Mouse (Mus musculus) limb, embryonic 13.5 days (tissue): ENCODE results near the gene Scaf8. TPM values are rescaled to one million over a fixed set of nuclear protein-coding genes. Genes with fewer than 3 reads are reported as not detected.
A peak's percentile ranks its signal among the peaks of the same experiment; 100 is the strongest.
"Not testable (repeated sequence)": the region's sequence is repeated elsewhere in the genome, so short reads cannot be mapped to it uniquely, and the experiment has no call there.

ENCODE experiments used
- ATAC-seq: fragments of 200-750 bp; cut with Nextera tagmentation; 2 replicates; pipeline ENCODE4 v1.8.0; 2017; ENCODE audit warnings: low read depth, moderate number of reproducible peaks, moderate TSS enrichment; ENCODE audit not compliant: low FRiP score
- H3K27ac ChIP-seq: fragments of 300-500 bp; sonication (generic); 2 replicates; pipeline ENCODE4 v1.5.1; 2015; ENCODE audit warnings: inconsistent platforms, mild to moderate bottlenecking, moderate library complexity
- H3K27me3 ChIP-seq: fragments of 300-500 bp; sonication (generic); 2 replicates; pipeline ENCODE4 v1.6.1; 2015; ENCODE audit warnings: mild to moderate bottlenecking, inconsistent platforms
- H3K36me3 ChIP-seq: fragments of 300-500 bp; sonication (generic); 2 replicates; pipeline ENCODE4 v1.6.1; 2015; ENCODE audit warnings: inconsistent platforms, mild to moderate bottlenecking, moderate library complexity
- H3K4me1 ChIP-seq: fragments of 300-500 bp; sonication (generic); 2 replicates; pipeline ENCODE4 v1.6.1; 2015; ENCODE audit warnings: inconsistent platforms
- H3K4me2 ChIP-seq: fragments of 300-500 bp; sonication (generic); replicated peaks from 2 replicates; pipeline ENCODE4 v1.6.1; 2015; ENCODE audit warnings: inconsistent platforms, mild to moderate bottlenecking, moderate library complexity
- H3K4me3 ChIP-seq: fragments of 300-500 bp; sonication (generic); 2 replicates; pipeline ENCODE4 v1.5.1; 2015; ENCODE audit warnings: moderate library complexity, mild to moderate bottlenecking, inconsistent platforms
- H3K9ac ChIP-seq: fragments of 300-500 bp; sonication (generic); 2 replicates; pipeline ENCODE4 v1.6.1; 2015; ENCODE audit warnings: mild to moderate bottlenecking, inconsistent platforms
- H3K9me3 ChIP-seq: fragments of 300-500 bp; sonication (generic); 2 replicates; pipeline ENCODE4 v1.6.1; 2016; ENCODE audit warnings: inconsistent platforms
- WGBS: fragments of 180-500 bp; shearing (Covaris S2); methylation state at CpG from one replicate; pipeline ENCODE4 v1.1.7; 2015; 5-methylcytosine and 5-hydroxymethylcytosine counted together
- polyA plus RNA-seq: library from polyadenylated mRNA; unstranded; fragments of >200 nt; fragmentation: Nextera tagmentation; extraction: Ambion mirVana; gene quantifications from 2 replicates; pipeline ENCODE4 v1.2.1, GENCODE M21; 2015

Gene Scaf8
- polyA plus RNA-seq, 1 experiment from 2014 or later = 22.4 TPM

GRCm38 (mm10) chr17:3085152-3085551 lies 29.6 kb upstream of the Scaf8 start:
- no peaks in the 10 kb centered on the region for H3K36me3 ChIP-seq
- H3K4me2 ChIP-seq = peak overlapping the region; percentile 68
- no peaks in the 10 kb centered on the region for H3K27me3 ChIP-seq
- peak overlapping the region; percentile 53 for H3K4me3 ChIP-seq
- peak overlapping the region; percentile 90; the same call in 1 of the 2 replicates for H3K27ac ChIP-seq
- no peak overlapping the region; the same call in 1 of the 2 replicates for H3K9ac ChIP-seq
- WGBS = 56% methylated on average over 3 of the region's 3 CpGs
- peaks cover 3% of the 10 kb centered on the region; the same call in 1 of the 2 replicates for H3K4me1 ChIP-seq
- H3K9me3 ChIP-seq = peaks cover 3% of the 10 kb centered on the region; the same call in 1 of the 2 replicates
- ATAC-seq = no peak

GRCm38 (mm10) chr17:3092682-3093081 lies 22.1 kb upstream of the Scaf8 start:
- Histone ChIP-seq H3K27ac (no peak overlapping the region), H3K4me1 (no peaks in the 10 kb centered on the region), H3K9me3 (no peaks in the 10 kb centered on the region), H3K4me2 (no peak overlapping the region), H3K4me3 (no peak overlapping the region), H3K36me3 (no peaks in the 10 kb centered on the region), H3K27me3 (no peaks in the 10 kb centered on the region), H3K9ac (no peak overlapping the region)
- no peak for ATAC-seq
- WGBS = 43% methylated on average over 4 of the region's 4 CpGs

DNA sequence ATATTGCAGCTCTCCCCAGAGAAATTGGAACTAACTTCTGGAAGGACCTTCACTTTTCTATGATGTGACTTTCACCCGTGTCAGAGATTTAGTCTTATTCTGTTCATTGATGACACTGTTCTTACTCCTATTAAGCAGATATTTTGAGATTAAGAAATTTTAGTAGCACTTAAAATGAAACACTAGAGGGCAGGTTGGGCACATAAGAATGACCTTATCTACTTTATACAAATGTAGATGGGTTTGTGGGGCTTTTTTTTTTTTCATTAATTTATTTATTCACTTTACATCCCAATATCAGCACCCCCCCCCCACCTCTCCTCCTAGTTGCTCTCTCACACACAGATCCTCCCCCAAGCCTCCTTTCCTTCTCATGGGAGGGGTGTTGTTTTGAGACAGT lies 15.5 kb upstream of the Scaf8 start:
- not testable (repeated sequence) for H3K36me3 ChIP-seq, H3K4me3 ChIP-seq, H3K27ac ChIP-seq, H3K4me2 ChIP-seq, H3K4me1 ChIP-seq, H3K9ac ChIP-seq, H3K27me3 ChIP-seq, ATAC-seq, H3K9me3 ChIP-seq
- WGBS = 80% methylated on average over 1 of the region's 1 CpGs

DNA sequence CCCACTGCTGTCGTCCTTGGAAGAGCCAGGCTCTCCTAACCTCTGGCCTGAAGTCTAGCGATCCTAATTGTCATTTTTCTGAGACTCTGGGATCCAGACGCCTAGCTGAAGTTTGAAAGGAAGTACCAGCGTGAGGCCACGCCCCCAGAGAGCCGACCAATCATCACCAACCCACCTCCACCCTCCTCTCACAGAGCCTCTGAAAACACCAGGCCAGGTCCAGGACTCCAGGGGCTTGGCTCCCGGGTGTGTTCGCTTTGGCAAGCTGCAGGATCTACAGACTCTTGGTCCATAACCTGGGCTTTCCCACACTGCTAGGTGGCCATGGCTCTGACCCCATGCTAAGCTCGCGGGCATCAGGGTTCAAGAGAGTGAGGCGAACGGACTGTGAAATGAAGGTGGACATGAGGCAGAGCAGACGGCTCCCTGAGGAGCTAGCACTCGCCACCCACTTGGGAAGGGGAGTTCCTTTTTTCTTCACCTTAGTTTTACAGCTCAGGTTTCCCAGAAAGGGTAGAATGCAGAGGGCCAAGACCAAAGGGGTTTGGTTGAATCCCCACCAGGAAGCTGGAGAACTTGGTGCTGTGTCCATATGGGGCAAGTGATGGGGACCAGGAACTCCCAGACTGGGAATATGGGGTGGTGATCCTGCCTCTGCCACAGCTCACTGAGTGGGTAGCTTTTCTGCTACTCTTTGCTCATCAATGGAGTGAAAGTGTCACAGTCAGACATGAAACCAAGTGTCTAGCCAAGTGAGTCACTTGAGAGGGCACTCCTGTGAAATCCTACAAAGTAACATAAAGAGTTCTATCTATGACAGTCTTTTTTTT lies 12.2 kb upstream of the Scaf8 start:
- Histone ChIP-seq H3K9ac (peak overlapping the region; percentile 63), H3K27ac (peak overlapping the region; percentile 6; the same call in 1 of the 2 replicates), H3K27me3 (no peaks in the 10 kb centered on the region), H3K4me2 (peak overlapping the region; percentile 61), H3K9me3 (no peaks in the 10 kb centered on the region), H3K36me3 (peaks cover 4% of the 10 kb centered on the region; the same call in 1 of the 2 replicates), H3K4me3 (peak overlapping the region; percentile 35), H3K4me1 (peaks cover 9% of the 10 kb centered on the region; the same call in 1 of the 2 replicates)
- ATAC-seq = peak; percentile 92
- 2% methylated on average over 14 of the region's 14 CpGs for WGBS

DNA sequence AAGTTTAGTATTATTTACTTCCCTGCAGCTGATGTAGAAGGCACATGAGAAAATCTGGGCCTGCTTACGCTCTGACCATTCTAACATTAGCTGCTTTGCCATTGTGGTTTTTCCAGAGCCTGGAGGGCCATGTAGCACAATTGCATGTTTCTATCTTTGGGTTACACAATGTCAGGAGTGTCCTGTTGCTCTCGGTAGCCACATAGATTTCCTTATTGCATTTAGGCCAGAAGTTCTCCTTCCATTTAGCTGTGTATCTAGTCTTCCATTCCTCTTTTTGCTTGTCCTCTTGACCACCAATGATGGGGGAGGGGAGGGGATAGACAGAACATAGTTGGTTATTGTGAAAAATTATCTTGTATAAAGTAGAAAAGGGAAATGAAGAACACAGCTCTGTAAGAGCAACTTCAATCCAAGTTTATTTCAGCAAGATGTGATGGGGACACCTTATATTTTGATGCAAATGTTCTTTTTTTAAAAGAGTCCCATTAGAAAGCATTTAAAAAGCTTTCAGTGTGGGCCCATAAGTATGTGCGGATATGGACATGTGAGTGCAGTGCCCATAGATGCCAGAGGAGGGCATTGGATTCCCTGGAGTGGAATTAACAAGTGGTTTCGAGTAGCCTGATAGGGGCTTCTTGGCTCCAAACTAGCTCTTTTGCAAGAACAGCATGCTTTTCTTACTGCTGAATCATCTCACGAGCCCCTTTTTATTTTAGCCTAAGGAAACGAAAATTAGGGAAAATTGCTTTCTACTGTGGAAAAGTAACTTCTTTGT lies 10.4 kb upstream of the Scaf8 start:
- Histone ChIP-seq H3K27me3 (no peaks in the 10 kb centered on the region), H3K27ac (no peak overlapping the region), H3K9ac (no peak overlapping the region), H3K9me3 (no peaks in the 10 kb centered on the region), H3K4me3 (no peak overlapping the region), H3K36me3 (peaks cover 4% of the 10 kb centered on the region; the same call in 1 of the 2 replicates), H3K4me2 (no peak overlapping the region), H3K4me1 (peaks cover 9% of the 10 kb centered on the region; the same call in 1 of the 2 replicates)
- no peak for ATAC-seq
- 79% methylated on average over 6 of the region's 6 CpGs for WGBS

GRCm38 (mm10) chr17:3105022-3105421 lies 9.8 kb upstream of the Scaf8 start:
- Histone ChIP-seq H3K4me2 (no peak overlapping the region), H3K4me3 (no peak overlapping the region), H3K36me3 (peaks cover 4% of the 10 kb centered on the region; the same call in 1 of the 2 replicates), H3K27me3 (no peaks in the 10 kb centered on the region), H3K9me3 (no peaks in the 10 kb centered on the region), H3K4me1 (peaks cover 9% of the 10 kb centered on the region; the same call in 1 of the 2 replicates), H3K9ac (no peak overlapping the region), H3K27ac (no peak overlapping the region)
- ATAC-seq = no peak
- WGBS = 82% methylated on average over 1 of the region's 1 CpGs

- H3K9me3 ChIP-seq = no peaks in the 10 kb centered on the region
- peak overlapping the region; percentile 97 for H3K9ac ChIP-seq
- H3K4me3 ChIP-seq = peak overlapping the region; percentile 92
- peak overlapping the region; percentile 96 for H3K27ac ChIP-seq
- H3K4me2 ChIP-seq = peak overlapping the region; percentile 74
- no peak for ATAC-seq
- peaks cover 22% of the 10 kb centered on the region for H3K4me1 ChIP-seq
- H3K27me3 ChIP-seq = no peaks in the 10 kb centered on the region
- under 1% methylated on average over 16 of the region's 16 CpGs for WGBS
- H3K36me3 ChIP-seq = peaks cover 3% of the 10 kb centered on the region
Measured at GRCm38 (mm10) chr17:3113737-3114357, 925 bp upstream of the Scaf8 start.

DNA sequence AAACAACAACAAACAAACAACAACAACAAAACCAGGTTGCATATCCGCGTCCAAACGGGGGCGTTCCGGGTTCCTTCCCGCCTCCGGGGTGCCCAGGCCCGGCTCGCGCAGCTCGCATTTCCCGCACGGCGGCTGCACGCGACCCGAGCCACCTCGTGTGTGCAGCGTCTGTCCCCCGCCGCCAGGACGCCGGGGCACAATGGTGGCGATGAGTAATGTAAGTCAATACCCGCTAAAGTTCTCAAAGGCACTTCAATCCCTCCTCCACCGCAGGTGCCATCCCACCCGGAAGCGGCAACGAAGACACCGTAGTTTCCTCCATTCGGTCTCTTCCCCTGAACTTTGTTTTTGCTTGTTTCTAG lies 433 bp upstream of the Scaf8 start:
- WGBS = under 1% methylated on average over 31 of the region's 31 CpGs

DNA sequence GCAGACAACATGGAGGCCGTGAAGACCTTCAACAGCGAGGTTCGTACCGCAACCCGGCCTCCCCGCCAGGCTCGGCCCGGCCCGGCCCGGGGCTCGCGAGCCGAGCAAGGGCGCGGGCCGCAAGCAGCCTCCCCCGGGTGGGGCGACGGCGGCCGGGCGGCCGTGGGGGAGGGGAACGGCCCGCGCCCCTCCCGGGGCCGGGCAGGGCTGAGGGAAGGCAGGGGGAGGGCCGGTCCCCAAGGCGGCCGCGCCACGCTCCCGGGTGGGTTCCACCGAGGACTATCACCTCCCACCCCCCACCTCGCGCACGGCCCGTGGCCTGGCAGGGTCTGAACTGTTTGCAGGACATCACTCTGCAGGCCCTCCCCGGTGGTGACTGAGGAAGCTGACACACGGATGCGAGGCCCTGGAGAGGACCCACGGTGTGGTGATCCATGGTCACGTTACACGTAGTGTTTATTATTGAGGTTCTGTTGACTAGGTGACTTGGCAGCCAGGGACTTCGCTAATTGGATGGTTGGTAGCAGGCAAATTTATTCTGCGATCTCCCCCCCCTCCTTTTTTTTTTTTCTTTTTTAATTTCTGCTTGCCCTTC lies 705 bp downstream of the Scaf8 start:
- Histone ChIP-seq H3K9me3 (no peaks in the 10 kb centered on the region), H3K4me3 (peak overlapping the region; percentile 92), H3K36me3 (peaks cover 3% of the 10 kb centered on the region), H3K9ac (peak overlapping the region; percentile 97), H3K4me1 (peaks cover 26% of the 10 kb centered on the region), H3K27me3 (no peaks in the 10 kb centered on the region), H3K4me2 (peak overlapping the region; percentile 76), H3K27ac (peak overlapping the region; percentile 96)
- under 1% methylated on average over 23 of the region's 47 CpGs for WGBS
- ATAC-seq = peak; percentile 63

More for the DNA sequence above, 433 bp upstream of the Scaf8 start:
- ATAC-seq = peak; percentile 74
- Histone ChIP-seq H3K4me1 (peaks cover 24% of the 10 kb centered on the region), H3K36me3 (peaks cover 3% of the 10 kb centered on the region), H3K27ac (peak overlapping the region; percentile 96), H3K9ac (peak overlapping the region; percentile 97), H3K27me3 (no peaks in the 10 kb centered on the region), H3K9me3 (no peaks in the 10 kb centered on the region), H3K4me3 (peak overlapping the region; percentile 92), H3K4me2 (peak overlapping the region; percentile 74)

DNA sequence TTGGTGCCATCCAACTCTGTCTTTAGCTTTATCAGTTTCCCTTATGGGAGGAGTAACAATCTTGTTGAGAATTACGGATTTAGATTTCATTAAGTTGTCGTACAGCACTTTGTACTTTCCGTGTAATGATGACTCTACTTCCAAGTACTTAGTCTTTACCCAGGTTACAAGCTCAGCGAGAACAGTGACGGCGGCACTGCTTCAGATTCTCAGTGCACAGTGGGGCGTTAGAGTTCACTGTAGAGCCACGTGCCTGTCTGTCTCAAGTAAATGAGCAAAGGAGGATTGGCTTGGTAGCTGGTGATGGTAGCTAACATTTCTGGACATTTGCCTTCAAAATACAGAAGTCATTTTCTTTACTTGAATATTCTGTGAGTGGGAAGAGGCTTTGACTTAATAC lies 6.2 kb downstream of the Scaf8 start:
- H3K4me2 ChIP-seq, H3K27me3 ChIP-seq, ATAC-seq, H3K4me3 ChIP-seq, H3K36me3 ChIP-seq, H3K27ac ChIP-seq, H3K9ac ChIP-seq, H3K9me3 ChIP-seq: not testable (repeated sequence)
- WGBS = 83% methylated on average over 8 of the region's 8 CpGs
- H3K4me1 ChIP-seq = peaks cover 21% of the 10 kb centered on the region

GRCm38 (mm10) chr17:3123581-3123980 lies 8.8 kb downstream of the Scaf8 start:
- H3K4me3 ChIP-seq, H3K9me3 ChIP-seq, H3K27me3 ChIP-seq, H3K4me1 ChIP-seq, H3K4me2 ChIP-seq, H3K9ac ChIP-seq, H3K27ac ChIP-seq, ATAC-seq: not testable (repeated sequence)
- peaks cover 14% of the 10 kb centered on the region; the same call in 1 of the 2 replicates for H3K36me3 ChIP-seq
- 60% methylated on average over 1 of the region's 1 CpGs for WGBS
